Mouse (Mus musculus) fibroblast of lung, adult 2 months (primary cell): Measurements from ENCODE around the gene Efemp2.

ENCODE experiments used
- DNase-seq: peaks from one replicate; pipeline ENCODE4 v3.0.0-alpha.2; 2011; ENCODE audit warnings: low read depth

The Efemp2 gene

DNA sequence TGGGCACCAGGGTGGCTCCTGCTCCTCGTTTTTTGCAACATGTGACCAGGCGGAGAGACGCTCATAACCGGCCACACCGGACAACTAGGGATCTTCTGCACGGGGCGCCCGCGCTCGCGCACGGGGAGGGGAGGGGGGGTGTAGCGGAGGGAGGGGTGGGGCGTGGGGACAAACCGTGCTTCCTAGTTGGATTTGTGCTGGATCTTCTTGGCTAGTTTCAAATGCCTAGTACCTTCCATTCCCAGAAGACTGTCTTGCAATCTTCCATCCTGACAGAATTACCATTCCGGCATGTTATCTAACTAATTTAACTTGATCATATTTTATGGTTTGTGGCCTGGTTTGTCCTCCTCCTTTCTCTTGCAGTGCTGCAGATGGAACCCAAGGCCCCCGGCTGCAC lies 29.9 kb downstream of the Efemp2 start, which contains the start of gene 1700020D05Rik:
TSS of gene 1700020D05Rik (minus strand) at position 101 of the 400 bp plus-strand sequence.
- DNase-seq = no peak

DNA sequence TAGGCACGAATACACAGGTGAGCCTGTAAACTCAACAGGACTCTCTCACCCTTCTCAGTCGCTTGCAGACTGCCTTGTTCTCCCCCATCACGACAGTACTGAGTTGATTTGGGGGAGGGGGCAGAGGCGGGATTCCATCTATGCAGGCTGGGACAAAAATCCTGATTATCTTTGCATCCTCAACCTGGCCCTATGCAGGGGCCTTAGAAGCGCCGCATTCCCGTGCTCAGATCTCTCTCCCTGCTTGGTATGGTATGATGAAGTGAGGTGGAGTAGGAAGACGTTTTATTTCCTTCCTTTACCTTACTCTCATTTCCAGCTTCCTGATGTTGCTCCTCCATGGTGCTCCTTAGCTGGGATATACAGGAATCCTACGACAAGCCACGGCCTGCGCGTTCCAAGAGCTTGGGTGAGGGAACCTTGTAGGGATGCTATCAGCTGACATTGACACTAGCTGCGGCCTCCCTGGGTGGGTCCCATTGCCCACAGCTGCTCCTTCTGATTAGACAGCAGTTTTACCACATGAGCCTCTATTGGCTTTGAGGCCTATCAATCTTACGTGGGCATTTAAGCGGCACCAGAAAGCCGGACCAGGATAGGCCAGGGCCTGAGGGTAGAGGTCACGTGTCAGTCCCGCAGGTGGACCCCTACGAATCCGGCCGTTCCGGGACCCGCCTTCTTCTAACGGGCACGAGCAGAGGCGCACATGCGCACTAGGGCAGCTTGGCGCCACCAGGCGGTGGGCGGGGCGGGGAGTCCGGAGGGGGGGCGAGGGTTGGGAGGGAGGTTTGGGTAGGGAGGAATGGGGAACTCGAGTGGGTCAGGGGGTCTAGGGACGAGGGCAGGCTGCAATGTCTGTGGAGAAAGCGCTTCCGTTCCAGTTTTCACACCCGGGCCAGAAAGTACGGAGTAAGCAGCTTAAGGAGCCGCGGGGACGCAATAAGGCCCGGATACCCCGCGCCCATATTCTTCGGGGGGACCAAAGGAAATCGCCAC lies 36.6 kb downstream of the Efemp2 start, which contains the start of gene Snx32:
TSS of gene Snx32 (minus strand) at position 508 of the 996 bp plus-strand sequence.
- peak; percentile 99 for DNase-seq

DNA sequence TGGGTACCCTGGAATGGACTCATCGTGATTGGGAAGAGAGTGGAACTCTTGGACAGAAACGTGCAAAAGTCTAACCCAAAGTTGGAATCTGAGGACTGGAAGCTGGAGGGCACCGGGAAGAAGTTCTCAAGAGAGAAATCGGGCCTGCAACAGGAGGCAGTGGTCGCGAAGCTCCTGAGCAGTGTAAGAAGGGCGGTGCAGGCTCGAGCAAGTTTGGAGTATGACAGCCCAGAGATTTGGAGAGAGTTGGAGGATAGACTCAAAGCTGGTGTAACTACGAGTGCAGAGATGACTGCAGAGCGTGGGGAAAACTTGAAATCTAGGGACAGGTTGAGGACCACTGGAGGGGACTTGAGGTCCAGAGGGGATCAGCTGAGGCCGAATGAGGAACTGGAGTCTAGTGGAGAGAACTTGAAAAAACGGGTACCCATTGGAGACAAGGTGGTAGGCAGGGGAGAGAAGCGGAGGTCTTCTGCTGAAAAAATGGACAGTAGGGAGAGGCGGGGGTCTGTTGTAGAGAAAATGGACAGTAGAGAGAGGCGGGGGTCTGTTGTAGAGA lies 37.4 kb downstream of the Efemp2 start:
- DNase-seq = no peak

DNA sequence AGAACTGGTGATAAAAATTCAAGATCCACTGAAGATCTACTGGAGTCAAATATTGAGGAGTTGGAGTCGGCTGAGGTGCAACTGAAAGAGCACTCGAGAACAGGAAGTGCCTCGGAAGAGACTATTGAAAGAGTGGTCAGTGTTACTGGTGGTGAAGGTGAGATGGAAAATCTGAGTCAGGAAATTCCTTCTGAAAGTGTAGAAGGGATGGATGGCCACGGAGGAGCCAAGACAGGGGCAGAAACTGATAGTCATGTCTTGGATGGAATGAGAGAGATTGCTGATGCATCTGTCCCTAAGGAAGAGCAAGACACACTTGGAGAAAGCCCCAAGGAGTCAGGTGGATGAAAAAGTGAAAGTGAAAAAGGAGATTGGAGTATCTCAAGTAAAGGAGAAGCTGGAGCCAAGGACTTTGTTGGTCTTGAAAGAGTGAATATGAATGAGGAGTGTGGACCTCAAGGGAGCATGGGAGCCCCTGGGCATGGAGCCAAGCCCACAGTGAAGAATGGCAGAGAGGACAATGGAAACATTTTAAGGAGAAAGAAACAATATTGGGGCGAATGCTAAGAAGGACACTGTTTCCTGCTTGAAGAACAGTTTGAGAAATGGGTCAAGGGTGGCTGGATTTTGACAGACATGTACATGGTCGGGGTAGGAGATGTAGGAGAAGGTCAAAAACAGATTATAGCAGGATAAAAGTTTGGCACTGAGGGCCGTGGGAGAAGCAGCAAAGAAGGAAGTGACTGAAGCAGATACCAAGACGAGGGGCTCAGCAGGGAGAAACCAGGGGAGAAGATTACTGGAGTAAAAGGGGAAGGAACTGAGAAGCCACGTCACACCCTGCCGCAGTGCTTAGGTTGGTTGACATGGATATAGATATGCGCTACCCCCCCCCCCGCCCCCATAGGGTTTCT lies 38.6 kb downstream of the Efemp2 start:
- no peak for DNase-seq

DNA sequence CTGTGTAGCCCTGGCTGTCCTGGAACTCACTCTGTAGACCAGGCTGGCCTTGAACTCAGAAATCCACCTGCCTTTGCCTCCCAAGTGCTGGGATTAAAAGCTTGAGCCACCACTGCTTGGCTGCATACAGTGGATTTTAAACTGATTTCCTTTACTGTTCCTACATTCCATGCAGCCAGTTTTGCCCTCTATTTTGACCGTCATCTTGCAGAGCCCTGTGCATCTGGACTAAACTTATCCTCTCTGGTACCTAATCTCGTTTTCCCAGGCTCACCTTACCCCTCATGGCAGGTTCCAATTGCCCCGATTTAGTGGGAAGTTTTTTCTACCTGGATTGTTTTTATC lies 39.2 kb downstream of the Efemp2 start:
- DNase-seq = no peak

DNA sequence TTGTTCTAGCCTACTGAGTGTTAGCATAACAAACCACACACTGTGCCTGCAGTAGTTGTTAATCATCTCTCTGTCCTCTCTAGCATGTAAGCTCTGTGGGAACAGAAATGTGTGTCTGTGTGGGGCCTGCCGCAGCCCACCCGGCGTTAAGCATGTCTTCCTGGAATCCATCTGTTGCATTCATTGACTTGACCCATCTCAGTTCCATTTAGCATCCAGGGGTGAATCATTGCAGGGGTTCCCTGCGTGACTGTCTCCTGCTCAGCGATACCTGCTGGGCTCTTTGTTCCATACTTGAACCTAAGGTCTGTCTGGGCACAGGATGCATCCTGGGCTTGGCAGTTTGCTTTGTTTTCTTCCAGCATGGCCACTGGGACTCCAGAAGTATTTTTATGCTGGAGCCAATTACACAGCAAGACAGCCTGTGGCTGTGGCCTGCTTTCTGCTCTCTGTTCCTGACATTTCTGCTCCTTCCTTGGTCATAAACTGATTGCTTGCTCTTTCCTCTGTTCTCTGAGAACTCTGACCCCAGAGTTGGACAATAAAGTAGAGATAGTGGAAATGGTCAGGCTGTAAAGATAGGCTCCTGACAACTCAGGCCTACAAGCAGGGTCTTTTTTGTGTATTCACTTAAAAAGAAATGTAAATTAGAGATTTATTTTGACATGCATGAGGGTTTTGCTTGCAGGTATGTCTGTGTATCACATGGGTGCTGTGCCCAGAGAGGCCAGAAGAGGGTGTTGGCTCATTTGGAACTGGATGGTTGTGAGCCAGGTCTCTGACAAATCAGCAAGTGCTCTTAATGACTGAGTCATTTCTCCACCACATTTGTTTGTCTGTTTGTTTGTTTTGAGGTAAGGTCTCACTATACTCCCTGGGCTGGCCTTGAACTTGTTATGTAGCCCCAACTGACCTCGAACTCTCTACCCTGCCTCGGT lies 42.4 kb downstream of the Efemp2 start:
- DNase-seq = no peak

DNA sequence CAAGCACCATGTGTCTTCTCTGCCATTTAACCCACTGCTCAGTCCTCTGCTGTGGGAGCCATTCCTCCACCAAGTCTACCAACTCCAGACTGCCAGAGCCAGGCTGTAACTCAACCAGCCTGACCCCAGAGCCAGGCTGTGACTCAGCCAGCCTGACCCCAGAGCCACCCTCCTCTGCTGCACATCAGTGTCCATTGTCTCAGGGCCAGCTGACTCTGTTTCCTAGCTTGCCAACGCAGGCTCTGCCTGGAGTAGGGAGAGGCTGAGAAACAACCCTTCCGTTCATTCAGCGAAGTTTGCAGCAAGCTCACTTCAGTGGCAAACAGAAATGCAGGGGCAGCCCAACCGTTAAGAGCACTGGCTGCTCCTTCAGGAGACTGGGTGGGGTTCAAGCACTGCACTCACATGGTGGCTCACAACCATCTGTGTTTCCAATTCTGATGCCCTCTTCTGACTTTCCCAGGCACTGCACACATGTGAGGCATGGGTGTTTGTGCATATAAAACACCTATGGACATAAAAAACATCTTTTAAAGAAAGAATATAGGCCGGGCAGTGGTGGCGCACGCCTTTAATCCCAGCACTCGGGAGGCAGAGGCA lies 43.3 kb downstream of the Efemp2 start:
- peak; percentile 82 for DNase-seq

DNA sequence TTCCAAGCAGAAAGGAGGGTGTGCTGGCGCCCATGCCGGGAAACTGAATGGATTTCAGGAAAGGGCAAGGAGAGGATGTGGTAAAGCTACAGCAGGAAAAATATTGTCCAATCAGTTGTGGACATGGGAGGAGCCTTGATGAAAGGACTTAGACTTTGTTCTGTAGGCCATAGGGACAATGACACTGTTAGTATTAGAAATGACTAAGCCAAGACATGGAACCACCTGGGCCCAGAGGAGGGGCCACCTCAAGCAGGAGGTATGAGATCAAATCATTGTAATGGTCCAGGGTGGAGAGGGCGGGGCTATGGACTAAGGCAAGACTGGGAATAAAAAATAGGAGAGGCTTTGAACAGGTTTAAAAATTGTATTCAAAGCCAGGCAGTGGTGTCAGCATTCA lies 45.0 kb downstream of the Efemp2 start:
- no peak for DNase-seq

DNA sequence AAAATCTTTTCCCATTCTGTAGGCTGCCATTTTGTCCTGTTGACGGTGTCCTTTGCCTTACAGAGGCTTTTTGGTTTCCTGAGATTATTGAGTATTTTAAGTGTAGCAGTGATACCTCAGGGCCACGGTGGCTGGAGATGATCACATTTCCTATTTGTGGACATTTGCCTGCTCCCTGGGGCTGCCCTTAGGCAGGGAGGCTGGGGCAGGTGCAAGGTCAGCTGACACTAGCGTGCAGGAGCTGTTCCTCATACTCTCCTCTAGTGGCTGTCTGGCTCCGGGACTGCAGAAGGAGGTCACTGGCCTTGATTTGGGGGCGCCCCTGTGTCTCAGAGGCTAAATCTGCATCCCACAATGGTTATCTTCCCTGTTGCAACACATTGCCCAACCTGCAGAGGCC lies 51.5 kb downstream of the Efemp2 start:
- DNase-seq = no peak

DNA sequence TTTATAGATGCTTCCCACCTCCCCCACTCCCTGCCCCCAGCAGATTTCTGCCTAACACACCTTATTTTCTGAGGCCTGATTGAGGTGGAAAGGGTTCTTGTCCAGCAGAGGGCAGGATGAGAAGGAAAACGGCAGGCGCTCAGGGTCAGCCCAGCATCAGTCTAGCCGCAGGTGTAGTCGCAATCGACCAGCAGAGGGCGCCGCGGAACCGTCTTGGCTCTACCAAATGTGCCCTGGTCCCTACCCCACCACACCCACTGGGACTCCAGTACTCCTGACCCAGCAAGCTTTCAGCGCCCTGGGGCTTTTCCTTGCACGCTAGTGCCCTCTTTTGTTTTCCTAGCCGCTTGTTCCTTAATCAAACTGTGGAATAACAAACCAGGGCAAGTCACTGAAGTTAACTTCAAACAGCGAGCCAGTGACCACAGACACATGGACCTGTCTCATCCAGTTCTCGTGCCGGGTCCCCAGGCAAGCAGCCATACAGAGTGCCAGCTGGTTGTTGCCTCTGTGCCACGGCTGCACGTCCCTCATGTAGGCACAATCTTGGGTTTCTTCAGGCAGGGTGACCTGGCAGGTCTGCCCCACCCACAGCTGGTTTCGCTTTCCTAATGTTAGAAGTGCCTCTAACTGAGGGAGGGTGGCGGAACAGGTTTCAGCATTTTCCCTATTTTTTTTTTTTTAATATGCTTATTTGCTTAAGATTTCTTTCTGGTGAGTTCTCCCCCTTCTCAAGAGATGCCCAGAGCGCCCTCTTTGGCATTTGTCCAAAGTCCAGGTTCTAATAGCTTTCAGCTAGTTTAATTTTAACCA lies 55.8 kb downstream of the Efemp2 start:
- peak; percentile 89 for DNase-seq

DNA sequence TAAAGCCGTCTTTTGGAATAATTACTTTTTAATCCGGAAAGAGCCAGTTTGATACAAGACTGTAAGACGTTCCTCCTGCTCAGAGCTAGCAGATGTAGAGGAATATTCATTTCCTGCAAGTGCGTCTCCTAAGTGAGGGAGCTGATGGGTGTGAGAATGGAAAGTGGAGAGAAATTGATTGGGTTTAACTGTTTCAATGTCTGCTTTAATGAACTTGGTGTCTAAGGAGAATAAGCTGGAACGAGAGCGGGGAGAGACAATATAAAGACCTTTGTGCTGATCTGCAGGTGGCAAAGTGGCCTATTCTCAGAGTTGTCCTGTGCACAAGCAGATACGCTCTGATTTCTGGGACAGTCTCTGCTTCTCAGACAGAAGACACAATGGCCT lies 56.4 kb downstream of the Efemp2 start:
- DNase-seq = no peak
